Mouse (Mus musculus) intestine, embryonic 16.5 days (tissue): Measurements from ENCODE around the gene Cdk15. TPM values are rescaled to one million over a fixed set of nuclear protein-coding genes. Genes with fewer than 3 reads are reported as not detected.

Experiments used
- ATAC-seq: fragments of 200-750 bp; cut with Nextera tagmentation; 2 replicates; pipeline ENCODE4 v1.8.0; 2017; ENCODE audit warnings: moderate TSS enrichment, moderate library complexity
- H3K27ac ChIP-seq: fragments of 300-500 bp; sonication (generic); 2 replicates; pipeline ENCODE4 v1.5.1; 2014; ENCODE audit warnings: mild to moderate bottlenecking, low read length
- H3K27me3 ChIP-seq: fragments of 300-500 bp; sonication (generic); replicated peaks from 2 replicates; pipeline ENCODE4 v1.6.1; 2014; ENCODE audit warnings: low read length, control low read depth, mixed read lengths; ENCODE audit not compliant: control insufficient read depth, insufficient read depth
- H3K36me3 ChIP-seq: fragments of 300-500 bp; sonication (generic); 2 replicates; pipeline ENCODE4 v1.6.1; 2014; ENCODE audit warnings: low read length, control low read depth; ENCODE audit not compliant: control insufficient read depth, insufficient read depth
- H3K4me1 ChIP-seq: fragments of 300-500 bp; sonication (generic); 2 replicates; pipeline ENCODE4 v1.6.1; 2014; ENCODE audit warnings: low read length, control low read depth, mixed read lengths; ENCODE audit not compliant: control insufficient read depth, insufficient read depth
- H3K4me2 ChIP-seq: fragments of 300-500 bp; sonication (generic); 2 replicates; pipeline ENCODE4 v1.6.1; 2014; ENCODE audit warnings: low read depth, low read length, control low read depth
- H3K4me3 ChIP-seq: fragments of 300-500 bp; sonication (generic); 2 replicates; pipeline ENCODE4 v1.5.1; 2014; ENCODE audit warnings: mild to moderate bottlenecking, low read length
- H3K9ac ChIP-seq: fragments of 300-500 bp; sonication (generic); 2 replicates; pipeline ENCODE4 v1.6.1; 2014; ENCODE audit warnings: low read depth, low read length
- H3K9me3 ChIP-seq: fragments of 300-500 bp; sonication (generic); 2 replicates; pipeline ENCODE4 v1.6.1; 2016; ENCODE audit warnings: low read length, control low read depth; ENCODE audit not compliant: control insufficient read depth
- WGBS: fragments of 180-500 bp; shearing (Covaris S2); extraction: QIAGEN DNeasy Blood & Tissue Kit; methylation state at CpG from one replicate; pipeline ENCODE4 v1.1.7; 2014; 5-methylcytosine and 5-hydroxymethylcytosine counted together
- polyA plus RNA-seq: library from polyadenylated mRNA; unstranded; fragments of >200 nt; fragmentation: Nextera tagmentation; extraction: Ambion mirVana; gene quantifications from 2 replicates; pipeline ENCODE4 v1.2.1, GENCODE M21; 2015

Gene Cdk15
- polyA plus RNA-seq, 1 experiment from 2014 or later, result 0.26 TPM

- H3K9me3 ChIP-seq, result no peaks in the 10 kb centered on the region
- H3K4me1 ChIP-seq, result peaks cover 22% of the 10 kb centered on the region
- H3K27me3 ChIP-seq, result no peaks in the 10 kb centered on the region
- no peak overlapping the region for H3K4me2 ChIP-seq
- no peak overlapping the region for H3K27ac ChIP-seq
- WGBS, result 62% methylated on average over 3 of the region's 3 CpGs
- H3K36me3 ChIP-seq, result no peaks in the 10 kb centered on the region
- no peak overlapping the region for H3K4me3 ChIP-seq
- H3K9ac ChIP-seq, result no peak overlapping the region
- no peak for ATAC-seq
These were observed 135.0 kb downstream of the Cdk15 start for GRCm38 (mm10) chr1:59391736-59392135.

- no peaks in the 10 kb centered on the region for H3K27me3 ChIP-seq
- H3K4me2 ChIP-seq, result no peak overlapping the region
- no peak overlapping the region for H3K4me3 ChIP-seq
- ATAC-seq, result peak; percentile 40; the same call in 1 of the 2 replicates
- H3K36me3 ChIP-seq, result no peaks in the 10 kb centered on the region
- peaks cover 22% of the 10 kb centered on the region for H3K4me1 ChIP-seq
- no peaks in the 10 kb centered on the region for H3K9me3 ChIP-seq
- H3K27ac ChIP-seq, result peak overlapping the region; percentile 6; the same call in 1 of the 2 replicates
- 70% methylated on average over 4 of the region's 4 CpGs for WGBS
- H3K9ac ChIP-seq, result no peak overlapping the region
These were observed 137.4 kb downstream of the Cdk15 start for GRCm38 (mm10) chr1:59394072-59394471.

- Histone ChIP-seq H3K9ac (no peak overlapping the region), H3K4me3 (no peak overlapping the region), H3K4me1 (peaks cover 22% of the 10 kb centered on the region), H3K4me2 (no peak overlapping the region), H3K27me3 (no peaks in the 10 kb centered on the region), H3K36me3 (no peaks in the 10 kb centered on the region), H3K27ac (peak overlapping the region; percentile 6; the same call in 1 of the 2 replicates), H3K9me3 (no peaks in the 10 kb centered on the region)
- 48% methylated on average over 6 of the region's 6 CpGs for WGBS
- ATAC-seq, result no peak
These were observed 137.9 kb downstream of the Cdk15 start for GRCm38 (mm10) chr1:59394616-59395015.

GRCm38 (mm10) chr1:59395992-59396391 is 139.3 kb downstream of the Cdk15 start:
- ATAC-seq, result peak; percentile 81
- H3K9me3 ChIP-seq, result no peaks in the 10 kb centered on the region

GRCm38 (mm10) chr1:59399554-59400325 is 143.0 kb downstream of the Cdk15 start:
- Histone ChIP-seq H3K36me3 (no peaks in the 10 kb centered on the region), H3K9me3 (no peaks in the 10 kb centered on the region), H3K27me3 (no peaks in the 10 kb centered on the region), H3K9ac (no peak overlapping the region), H3K4me2 (no peak overlapping the region), H3K4me3 (no peak overlapping the region), H3K4me1 (peaks cover 18% of the 10 kb centered on the region; the same call in 1 of the 2 replicates), H3K27ac (no peak overlapping the region)
- WGBS, result 43% methylated on average over 2 of the region's 2 CpGs
- no peak for ATAC-seq

More at GRCm38 (mm10) chr1:59395992-59396391, 139.3 kb downstream of the Cdk15 start:
- H3K4me1 ChIP-seq, result peaks cover 22% of the 10 kb centered on the region
- no peak overlapping the region for H3K9ac ChIP-seq
- 28% methylated on average over 2 of the region's 2 CpGs for WGBS
- H3K4me3 ChIP-seq, result no peak overlapping the region
- H3K27me3 ChIP-seq, result no peaks in the 10 kb centered on the region
- H3K27ac ChIP-seq, result peak overlapping the region; percentile 60
- H3K4me2 ChIP-seq, result no peak overlapping the region
- H3K36me3 ChIP-seq, result no peaks in the 10 kb centered on the region

GRCm38 (mm10) chr1:59401253-59401652 is 144.5 kb downstream of the Cdk15 start:
- no peaks in the 10 kb centered on the region for H3K36me3 ChIP-seq
- ATAC-seq, result no peak
- H3K9me3 ChIP-seq, result no peaks in the 10 kb centered on the region
- no peak overlapping the region for H3K4me2 ChIP-seq
- H3K27ac ChIP-seq, result no peak overlapping the region
- H3K4me1 ChIP-seq, result peaks cover 3% of the 10 kb centered on the region; the same call in 1 of the 2 replicates
- WGBS, result 71% methylated on average over 4 of the region's 4 CpGs
- no peak overlapping the region for H3K4me3 ChIP-seq
- H3K9ac ChIP-seq, result no peak overlapping the region
- no peaks in the 10 kb centered on the region for H3K27me3 ChIP-seq

Other genes starting within 250 kb of the Cdk15 start
- gene C2cd6, start 162.0 kb upstream of the Cdk15 start, polyA plus RNA-seq, result not detected in 2 replicates
- 30.8 and 34.0 TPM in 2 replicates for gene Tmem237, start 136.5 kb upstream of the Cdk15 start, polyA plus RNA-seq
- gene Mpp4, start 93.5 kb upstream of the Cdk15 start, polyA plus RNA-seq, result 0.72 and 0.77 TPM in 2 replicates
- gene Als2, start 19.7 kb upstream of the Cdk15 start, polyA plus RNA-seq, result 7.5 and 7.8 TPM in 2 replicates
- 3.4 and 3.8 TPM in 2 replicates for gene Fzd7, start 225.5 kb downstream of the Cdk15 start, polyA plus RNA-seq